Mouse (Mus musculus): ENCODE results near the gene Mab21l1. TPM values are rescaled to one million over a fixed set of nuclear protein-coding genes. Genes with fewer than 3 reads are reported as not detected.

Gene Mab21l1
- total RNA-seq, 2 experiments from 2014 or later = 1.7 to 2.0 TPM

DNA sequence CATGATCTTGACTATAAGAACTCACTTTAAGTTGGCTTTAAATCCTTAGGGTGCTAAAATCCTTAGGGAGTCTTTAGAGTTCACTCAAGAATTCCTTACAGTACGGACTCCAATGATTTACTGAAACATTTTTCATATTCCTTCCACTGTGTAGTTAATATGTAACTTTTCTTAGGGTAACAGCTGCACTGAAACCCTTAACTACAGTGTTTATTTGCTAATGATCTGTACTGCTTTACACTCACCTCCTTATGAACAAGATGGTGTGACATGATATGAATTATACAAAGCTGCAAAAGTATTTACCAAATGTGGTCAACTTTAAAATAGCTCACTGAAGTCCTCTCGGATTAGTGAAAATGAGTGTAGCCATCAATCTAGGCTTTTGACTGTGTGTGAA is 35.8 kb downstream of the Mab21l1 start:
- no peak for TF ChIP-seq CTCF (IDR thresholded peaks at IDR 0.05)

DNA sequence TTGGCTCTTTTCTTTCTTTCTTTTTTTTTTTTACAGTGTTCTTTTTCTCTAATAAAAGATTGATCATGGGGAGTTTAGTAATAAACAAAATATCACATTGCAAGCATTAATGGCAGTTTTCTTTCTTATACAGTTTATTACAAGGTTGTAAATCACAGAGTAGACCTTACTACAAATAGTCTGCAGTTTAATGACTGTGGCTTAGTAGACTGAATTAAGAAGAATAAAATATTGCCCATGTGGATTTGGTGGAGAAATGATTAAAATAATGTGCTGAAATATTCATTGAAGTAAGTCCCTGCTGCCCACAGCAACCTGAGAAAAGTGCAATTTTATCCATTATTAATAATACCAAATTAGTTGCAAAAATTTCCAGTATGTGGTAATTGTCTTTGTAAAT is 37.3 kb downstream of the Mab21l1 start:
- Histone ChIP-seq H3K27ac (no peak overlapping the region), H3K4me3 (no peak overlapping the region)
- intact Hi-C loops (cut with DNase I) = no loop called here
- TF ChIP-seq CTCF (IDR thresholded peaks at IDR 0.05) = no peak
- no peak for DNase-seq (ENCODE audit: extremely low spot score in 1 of 2, low spot score in 2 of 2)

More for the DNA sequence above, 35.8 kb downstream of the Mab21l1 start:
- DNase-seq (ENCODE audit: extremely low spot score in 1 of 2, low spot score in 2 of 2) = no peak
- H3K27ac ChIP-seq = no peak overlapping the region
- intact Hi-C loops (cut with DNase I) = no loop called here
- H3K4me3 ChIP-seq = no peak overlapping the region

DNA sequence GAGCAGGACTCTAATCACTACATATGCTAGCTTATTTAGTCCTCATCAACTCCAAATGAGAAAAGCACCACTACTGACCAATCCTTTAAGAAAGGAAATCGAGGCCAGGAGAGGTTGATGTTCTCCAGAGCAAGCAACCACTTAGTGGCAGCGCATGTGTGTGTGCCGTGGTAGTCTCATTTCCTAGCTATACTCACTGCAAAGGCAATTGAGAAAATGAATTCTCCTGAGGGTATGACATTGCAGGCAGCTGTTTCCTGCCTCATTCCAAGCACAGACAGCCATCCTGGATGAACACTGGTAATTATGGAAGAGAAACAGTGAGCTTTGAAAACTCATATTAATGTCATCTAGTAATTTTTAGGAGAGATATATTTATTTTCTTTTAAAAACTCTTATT is 42.6 kb downstream of the Mab21l1 start:
- H3K4me3 ChIP-seq = no peak overlapping the region
- H3K27ac ChIP-seq = no peak overlapping the region
- no peak for DNase-seq (ENCODE audit: extremely low spot score in 1 of 2, low spot score in 2 of 2)
- TF ChIP-seq CTCF (IDR thresholded peaks at IDR 0.05) = no peak
- intact Hi-C loops (cut with DNase I) = no loop called here

DNA sequence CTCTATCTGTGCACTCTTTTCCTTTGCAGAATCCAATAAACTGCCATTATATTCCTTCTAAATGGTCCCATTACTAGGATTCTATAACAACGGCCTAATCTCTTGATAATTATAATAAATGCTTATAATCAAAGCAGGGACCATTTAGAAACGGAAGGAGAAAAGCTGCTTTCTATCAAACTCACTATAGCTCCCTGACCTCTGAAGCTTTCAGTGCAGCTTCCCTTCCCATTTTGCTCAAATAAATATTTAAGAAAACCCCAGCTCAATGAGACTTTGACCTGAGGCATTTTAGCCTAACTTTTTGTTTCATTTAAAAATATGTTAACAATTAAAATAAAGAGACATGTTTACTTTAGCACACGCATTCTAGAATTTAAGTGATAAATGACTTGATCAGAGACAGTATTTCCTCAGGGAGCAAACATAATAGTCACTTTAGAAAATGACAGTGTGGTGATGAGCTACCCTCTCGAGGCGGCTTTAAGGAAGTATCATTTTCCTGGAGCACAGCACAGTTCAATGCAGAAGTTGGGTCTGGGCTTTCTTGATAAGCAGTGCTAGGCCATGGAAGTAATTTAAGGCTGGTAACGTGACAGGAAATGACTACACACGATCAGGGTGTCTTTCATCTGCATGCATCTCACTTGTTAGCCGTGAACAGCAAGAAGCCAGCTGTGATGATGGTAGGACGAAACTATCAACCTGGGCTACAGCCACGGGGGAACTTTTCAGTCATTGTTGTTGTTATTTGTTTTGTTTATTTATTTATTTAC is 46.4 kb downstream of the Mab21l1 start:
- Histone ChIP-seq H3K4me3 (no peak overlapping the region), H3K27ac (no peak overlapping the region)
- intact Hi-C loops (cut with DNase I) = no loop called here

DNA sequence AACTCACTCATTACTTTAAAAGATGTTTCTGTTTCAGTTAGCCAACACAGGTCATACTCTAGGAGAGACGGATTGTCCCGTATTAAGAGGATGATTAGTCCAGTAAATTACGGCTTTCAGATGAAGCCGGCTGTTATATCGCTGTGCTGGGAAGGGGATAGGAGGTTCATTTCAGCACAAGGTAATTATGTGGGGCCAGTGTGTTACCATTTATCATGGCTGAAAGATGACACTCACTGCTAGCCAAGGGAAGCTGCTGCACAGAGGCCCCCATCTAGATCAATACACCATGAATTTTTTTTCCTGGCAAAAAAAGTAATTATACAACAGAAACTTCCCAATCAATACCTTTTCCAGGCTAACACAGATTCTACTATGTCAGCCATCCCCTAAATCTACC is 47.9 kb downstream of the Mab21l1 start:
- Histone ChIP-seq H3K4me3 (no peak overlapping the region), H3K27ac (no peak overlapping the region)
- DNase-seq (ENCODE audit: extremely low spot score in 1 of 2, low spot score in 2 of 2) = no peak
- intact Hi-C loops (cut with DNase I) = no loop called here
- no peak for TF ChIP-seq CTCF (IDR thresholded peaks at IDR 0.05)

More for the DNA sequence above, 46.4 kb downstream of the Mab21l1 start:
- no peak for DNase-seq (ENCODE audit: extremely low spot score in 1 of 2, low spot score in 2 of 2)
- no peak for TF ChIP-seq CTCF (IDR thresholded peaks at IDR 0.05)

Measured in left cerebral cortex, adult 2 months (tissue).